Mouse (Mus musculus) layer of hippocampus, postnatal 36 days (tissue): ENCODE results near the gene Efna2. TPM values are rescaled to one million over a fixed set of nuclear protein-coding genes. Genes with fewer than 3 reads are reported as not detected.
"Not testable (repeated sequence)": the region's sequence is repeated elsewhere in the genome, so short reads cannot be mapped to it uniquely, and the experiment has no call there.

Experiments used
- DNase-seq, 2 experiments: peaks; one replicate each; pipeline ENCODE4 v3.0.0; 2022
- total RNA-seq, 2 experiments: library from RNA; stranded (reverse); gene quantifications; 2 replicates each; pipeline ENCODE4 v1.2.3; 2021

The Efna2 gene
- total RNA-seq, 2 experiments from 2014 or later, result 9.0 to 9.6 TPM

DNA sequence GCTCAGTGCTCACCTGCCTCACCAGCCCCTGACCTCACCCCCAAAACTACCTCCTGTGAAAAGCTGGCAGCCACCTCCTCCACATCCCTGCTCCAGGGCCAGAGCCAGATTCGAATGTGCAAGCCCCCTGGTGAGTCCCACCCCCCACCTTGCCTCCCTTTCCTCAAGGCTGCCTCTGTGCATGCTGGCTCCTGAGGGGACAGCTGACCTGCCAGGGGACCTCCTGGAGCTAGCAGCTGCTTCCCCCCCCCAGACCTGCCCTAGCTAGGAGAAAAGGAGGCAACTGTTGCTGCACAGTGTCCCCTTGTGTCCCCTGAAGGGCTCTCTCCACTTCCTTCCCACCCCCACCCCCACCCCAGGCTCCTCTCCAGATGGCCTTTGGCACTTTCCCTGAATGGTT lies 24.0 kb upstream of the Efna2 start:
- DNase-seq, result no peak

DNA sequence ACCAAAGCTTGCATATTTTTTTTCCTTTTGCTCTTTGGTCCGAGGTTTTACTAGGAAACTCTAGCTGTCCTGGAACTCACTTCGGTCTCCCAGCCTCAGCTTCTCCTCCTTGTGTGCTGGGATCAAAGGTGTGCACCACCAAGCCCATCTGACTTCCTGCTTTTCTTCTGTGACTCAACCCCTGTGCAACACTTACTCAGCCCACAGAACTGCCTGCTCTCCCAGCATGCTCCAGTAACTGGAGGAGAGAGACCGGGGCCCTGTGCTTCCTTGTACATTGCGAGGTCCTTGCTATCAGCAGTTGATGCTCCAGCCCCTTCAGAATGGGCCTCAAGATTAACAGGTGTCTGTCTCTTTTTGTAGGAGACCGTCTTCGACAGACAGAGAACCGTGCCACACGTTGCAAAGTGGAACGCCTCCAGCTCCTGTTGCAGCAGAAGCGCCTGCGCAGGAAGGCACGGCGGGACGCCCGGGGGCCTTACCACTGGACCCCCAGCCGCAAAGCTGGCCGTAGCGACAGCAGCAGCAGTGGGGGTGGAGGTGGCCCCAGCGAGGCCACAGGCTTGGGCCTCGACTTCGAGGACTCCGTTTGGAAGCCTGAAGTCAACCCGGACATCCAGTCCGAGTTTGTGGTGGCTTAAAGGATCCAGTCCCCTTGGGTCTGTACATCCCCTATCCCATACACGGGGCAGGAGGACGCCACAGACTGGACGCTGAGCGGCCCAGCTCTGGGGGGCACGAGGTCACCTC lies 23.1 kb upstream of the Efna2 start:
- no peak for DNase-seq

GRCm38 (mm10) chr10:80156752-80157053 lies 22.6 kb upstream of the Efna2 start:
- no peak for DNase-seq

GRCm38 (mm10) chr10:80157141-80157929 lies 21.9 kb upstream of the Efna2 start:
- DNase-seq, result no peak

- no peak for DNase-seq
Observed at GRCm38 (mm10) chr10:80158307-80158986, 20.8 kb upstream of the Efna2 start.

DNA sequence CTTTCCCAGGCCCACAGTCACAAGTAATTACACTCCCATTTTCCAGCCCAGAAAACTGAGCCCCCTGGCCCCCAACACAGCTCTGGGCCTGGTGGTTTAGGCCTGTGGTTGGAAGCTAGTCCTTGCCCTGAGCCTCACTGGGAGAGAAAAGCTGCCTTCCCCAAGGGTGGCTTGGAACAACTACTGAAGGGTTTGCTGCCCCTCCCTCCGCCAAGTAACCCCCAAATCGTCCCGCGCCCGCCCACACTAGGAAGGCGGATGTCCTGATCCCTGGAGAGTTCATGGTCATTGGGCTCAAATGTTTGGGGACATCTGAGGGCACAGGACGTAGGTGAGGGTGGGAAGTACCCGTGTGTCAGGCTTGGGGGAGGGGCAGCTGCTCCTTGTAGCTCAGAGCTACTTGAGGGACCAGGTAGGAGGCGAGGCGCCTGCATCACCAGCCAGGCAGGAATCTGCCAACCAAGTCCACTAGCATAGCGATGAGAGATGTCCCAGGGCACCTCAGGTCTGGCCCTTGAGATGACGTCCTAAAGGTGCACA lies 20.2 kb upstream of the Efna2 start:
- no peak for DNase-seq

DNA sequence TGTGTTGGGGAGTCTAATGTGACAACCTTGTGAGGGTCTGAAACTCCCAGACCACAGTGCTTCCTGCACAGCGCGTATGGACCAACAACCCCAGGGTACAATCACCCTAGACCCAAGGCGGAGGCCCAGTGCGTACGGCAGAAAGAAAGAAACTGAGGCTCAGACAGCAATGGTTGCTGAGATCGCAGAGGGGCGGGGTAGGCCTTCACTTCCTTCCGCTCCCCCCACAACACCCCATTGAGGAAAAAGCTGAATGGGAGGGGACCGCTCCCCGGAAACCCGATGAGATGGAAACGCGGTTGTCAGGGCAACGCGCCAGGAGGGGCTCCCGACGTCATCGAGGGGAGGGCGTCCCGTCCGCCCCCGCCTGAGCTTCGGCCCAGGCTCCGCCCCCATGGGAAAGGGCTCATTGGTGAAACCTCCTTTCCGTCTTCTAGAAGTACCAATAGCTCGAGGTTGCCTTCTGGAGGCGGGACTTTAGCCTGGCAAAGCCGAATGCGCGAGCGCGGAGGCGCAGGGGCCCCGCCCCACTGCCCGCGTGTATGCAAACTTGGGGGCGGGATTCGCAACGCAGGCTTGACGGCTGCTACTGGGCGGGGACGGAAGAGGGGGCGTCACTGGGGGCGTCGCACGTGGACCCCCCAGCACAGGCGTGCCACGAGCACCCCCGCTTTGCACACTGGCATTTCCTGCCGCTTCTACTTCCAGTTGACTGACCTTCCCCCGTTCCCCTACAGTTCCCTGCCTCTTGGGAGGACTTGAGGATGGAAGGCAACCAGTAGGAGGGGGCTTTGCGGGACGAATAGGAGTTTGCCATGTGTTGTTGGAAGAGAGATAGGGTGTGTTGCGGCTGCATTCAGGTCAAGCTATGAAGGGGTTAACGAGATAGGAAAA lies 19.5 kb upstream of the Efna2 start:
- peak; percentile 99 for DNase-seq

GRCm38 (mm10) chr10:80160455-80161371 lies 18.6 kb upstream of the Efna2 start:
- no peak for DNase-seq

DNA sequence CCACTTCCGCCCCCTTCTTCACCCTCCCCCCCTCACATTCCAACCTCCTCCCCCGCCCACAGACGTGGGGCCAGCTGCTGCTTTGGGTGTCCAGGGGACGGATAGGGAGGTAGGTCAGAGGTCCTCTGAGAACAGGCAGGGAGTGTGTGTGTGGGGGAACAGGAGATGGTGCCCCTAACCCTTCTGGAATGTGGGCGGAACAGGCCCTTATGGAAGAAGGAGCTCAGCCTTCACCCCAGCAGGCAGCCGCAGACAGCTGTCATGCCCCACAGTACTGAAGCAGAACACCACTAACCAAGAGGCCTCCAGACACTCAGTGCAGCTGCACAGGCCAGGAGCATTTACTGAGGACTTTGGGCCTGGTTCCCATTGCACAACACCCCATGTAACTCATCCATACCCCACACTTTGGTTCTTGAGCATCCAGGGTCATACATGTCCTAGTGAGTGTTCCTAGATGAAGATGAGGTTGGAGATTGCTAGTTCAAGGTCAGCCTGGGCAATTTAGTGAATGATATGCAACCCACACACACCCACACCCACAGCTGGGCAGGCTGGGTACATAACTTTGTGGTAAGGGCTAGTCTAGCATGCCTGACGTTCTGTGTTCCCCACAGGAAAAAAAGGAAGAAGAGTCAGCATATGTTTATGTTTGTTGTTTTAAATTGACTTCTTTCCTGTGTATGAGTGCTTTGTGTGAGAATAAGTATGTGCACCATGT lies 17.6 kb upstream of the Efna2 start:
- no peak for DNase-seq

- DNase-seq, result no peak
Observed at GRCm38 (mm10) chr10:80162243-80162608, 17.1 kb upstream of the Efna2 start.

- no peak for DNase-seq
Observed at GRCm38 (mm10) chr10:80162716-80163299, 16.5 kb upstream of the Efna2 start.

DNA sequence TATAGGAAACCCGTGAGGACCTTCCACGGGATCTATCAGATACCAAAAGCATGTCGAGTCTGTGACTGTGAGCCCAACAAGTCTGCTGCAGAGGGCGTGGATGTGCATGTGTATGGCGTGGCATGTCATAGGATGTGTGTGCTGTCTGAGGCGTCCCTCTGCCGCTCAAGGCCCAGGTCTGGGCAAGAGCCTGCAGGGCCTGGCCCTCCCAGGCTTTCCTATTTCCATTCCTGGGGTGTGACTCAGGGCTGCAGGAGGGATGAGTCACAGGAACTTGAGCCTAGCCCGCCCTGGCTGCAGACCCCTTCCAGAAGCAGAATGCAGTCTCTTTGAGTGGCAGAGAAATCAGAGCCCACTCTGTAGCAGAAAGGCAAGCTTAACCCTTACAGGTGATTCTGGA lies 15.6 kb upstream of the Efna2 start:
- DNase-seq, result no peak

- DNase-seq, result no peak
Observed at GRCm38 (mm10) chr10:80164161-80164997, 14.9 kb upstream of the Efna2 start.

DNA sequence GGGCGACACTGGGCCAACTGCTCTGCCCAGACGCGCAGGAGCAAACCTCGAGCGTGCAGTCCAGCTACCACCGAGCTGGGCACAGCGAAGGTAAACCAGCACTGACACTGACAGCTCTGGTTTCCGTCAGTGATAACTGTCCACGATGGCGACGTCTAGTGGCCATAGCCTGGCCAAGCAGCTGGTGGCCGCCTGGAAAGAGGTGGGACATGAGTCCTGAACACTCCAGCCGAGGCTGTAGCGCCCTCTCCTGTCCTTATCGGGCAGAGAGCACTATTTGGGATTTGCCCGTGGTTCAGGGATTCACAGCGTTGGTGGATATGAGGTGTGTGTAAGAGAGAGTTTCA lies 14.3 kb upstream of the Efna2 start:
- peak; percentile 93 for DNase-seq

DNA sequence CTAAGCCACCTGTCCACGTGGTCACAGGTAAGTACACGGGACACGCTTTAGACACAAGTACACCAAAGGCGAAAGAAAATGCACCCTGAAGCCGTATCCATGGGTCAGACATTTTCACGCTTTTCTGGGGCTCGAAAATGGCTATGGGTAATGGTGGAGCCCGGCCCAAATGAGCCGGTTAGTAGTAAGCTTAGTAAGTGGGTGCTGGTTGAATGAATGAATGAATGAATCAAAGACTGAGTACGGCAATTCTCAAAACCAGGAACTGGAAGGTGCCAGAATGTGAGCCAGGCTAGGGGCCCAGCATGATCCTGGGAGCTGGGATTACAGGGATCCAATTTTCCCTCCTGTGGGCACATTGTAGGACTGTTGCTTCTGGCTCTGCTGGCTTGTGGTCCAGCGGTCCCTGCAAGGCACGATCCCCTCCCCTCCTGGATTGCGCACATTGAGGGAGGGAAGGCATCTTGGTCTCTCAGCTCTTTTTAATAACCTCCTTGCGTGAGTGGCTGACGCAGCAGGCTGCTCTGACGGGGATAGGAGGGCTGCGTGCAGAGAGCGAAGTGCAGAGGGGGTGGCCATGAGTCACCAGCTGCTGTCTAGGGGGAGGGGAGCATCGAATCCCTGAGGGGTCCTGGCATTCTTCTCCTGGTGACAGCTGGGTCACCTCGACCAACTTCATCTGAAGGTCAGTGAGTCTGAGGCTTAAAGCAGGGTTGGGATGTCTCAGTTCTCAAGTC lies 13.7 kb upstream of the Efna2 start, which contains the start of gene Cirbp:
TSS of gene Cirbp (plus strand) at position 594 of the 737 bp plus-strand sequence.
- DNase-seq, result peak in 1 of 2 experiments; percentile 57

DNA sequence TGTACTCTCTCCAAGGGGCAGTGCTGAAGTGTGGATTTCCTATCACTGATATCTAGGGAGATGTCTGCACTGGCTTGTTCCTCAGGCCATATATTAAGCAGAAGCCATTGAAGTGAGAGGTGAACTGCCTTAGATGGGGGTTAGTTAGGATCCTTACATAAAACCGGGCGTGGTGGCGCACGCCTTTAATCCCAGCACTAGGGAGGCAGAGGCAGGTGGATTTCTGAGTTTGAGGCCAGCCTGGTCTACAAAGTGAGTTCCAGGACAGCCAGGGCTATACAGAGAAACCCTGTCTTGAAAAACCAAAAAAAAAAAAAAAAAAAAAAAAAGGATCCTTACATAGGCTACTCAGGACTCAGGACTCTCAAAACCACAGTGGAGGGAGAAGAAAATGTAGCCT lies 13.1 kb upstream of the Efna2 start:
- DNase-seq, result not testable (repeated sequence)

GRCm38 (mm10) chr10:80167460-80168037 lies 11.7 kb upstream of the Efna2 start:
- DNase-seq, result peak; percentile 98
